Mouse (Mus musculus) small intestine, adult 2 months (tissue): ENCODE results near the gene Ext2. TPM values are rescaled to one million over a fixed set of nuclear protein-coding genes. Genes with fewer than 3 reads are reported as not detected.

Experiments used
- H3K27ac ChIP-seq: fragments of 200-500 bp; 2 replicates; pipeline ENCODE4 v1.5.1; 2012; ENCODE audit warnings: low read depth, low read length, control low read depth, inconsistent platforms; ENCODE audit not compliant: insufficient read depth
- H3K27me3 ChIP-seq: fragments of 200-500 bp; 2 replicates; pipeline ENCODE4 v1.6.1; 2012; ENCODE audit warnings: mild to moderate bottlenecking, moderate library complexity, low read length, inconsistent platforms; ENCODE audit not compliant: control insufficient read depth, insufficient read depth
- H3K36me3 ChIP-seq: fragments of 200-500 bp; 2 replicates; pipeline ENCODE4 v1.6.1; 2012; ENCODE audit warnings: mild to moderate bottlenecking, low read length, control low read depth, inconsistent platforms; ENCODE audit not compliant: control insufficient read depth, insufficient read depth
- H3K4me1 ChIP-seq: fragments of 200-500 bp; 2 replicates; pipeline ENCODE4 v1.6.1; 2012; ENCODE audit warnings: low read length, inconsistent platforms, mixed read lengths; ENCODE audit not compliant: control insufficient read depth, insufficient read depth, insufficient read length
- H3K4me3 ChIP-seq: fragments of 200-500 bp; 2 replicates; pipeline ENCODE4 v1.5.1; 2012; ENCODE audit warnings: low read depth, mild to moderate bottlenecking, control low read depth, inconsistent platforms, low read length, moderate library complexity
- CTCF ChIP-seq: fragments of 200-500 bp; IDR thresholded peaks from 2 replicates; pipeline ENCODE4 v1.5.1; 2012; ENCODE audit warnings: low read depth, mild to moderate bottlenecking, control low read depth, inconsistent platforms, low read length, moderate library complexity, mixed read lengths; ENCODE audit not compliant: insufficient replicate concordance, insufficient read length; ENCODE audit errors: extremely low read depth
- POLR2A ChIP-seq: fragments of 200-500 bp; IDR thresholded peaks from 2 replicates; pipeline ENCODE4 v1.6.1; 2012; ENCODE audit warnings: low read depth, mild to moderate bottlenecking, control low read depth, inconsistent platforms, low read length, moderate library complexity
- WGBS: fragments of 180-500 bp; shearing (Covaris S2); methylation state at CpG from one replicate; pipeline ENCODE4 v1.1.7; 2018; 5-methylcytosine and 5-hydroxymethylcytosine counted together
- polyA plus RNA-seq: library from polyadenylated mRNA; depleted of rRNA; stranded (reverse); fragments of >200 nt; gene quantifications from 2 replicates; pipeline ENCODE4 v1.2.3, GENCODE M21; 2012; rRNA removed

The Ext2 gene
- polyA plus RNA-seq = 15.7 and 28.6 TPM in 2 replicates

GRCm38 (mm10) chr2:93822045-93822749, at the start of gene Ext2:
TSS of gene Ext2 (minus strand) at chr2:93822568.
- H3K36me3 ChIP-seq = no peaks in the 10 kb centered on the region
- no peaks in the 10 kb centered on the region for H3K27me3 ChIP-seq
- WGBS = 27% methylated on average over 66 of the region's 66 CpGs
- peak; percentile 91 for TF ChIP-seq CTCF
- peak; percentile 52; the same call in 1 of the 2 replicates for TF ChIP-seq POLR2A
- H3K4me3 ChIP-seq = peak within 1 kb of the TSS; percentile 86
- no peak within 1 kb of the TSS for H3K27ac ChIP-seq
- H3K4me1 ChIP-seq = no peaks in the 10 kb centered on the region

GRCm38 (mm10) chr2:93871411-93871925, 49.1 kb upstream of the Ext2 start:
- Histone ChIP-seq H3K4me1 (no peaks in the 10 kb centered on the region; the same call in 1 of the 2 replicates), H3K27me3 (no peaks in the 10 kb centered on the region), H3K36me3 (no peaks in the 10 kb centered on the region), H3K27ac (no peak overlapping the region), H3K4me3 (no peak overlapping the region)
- WGBS = 89% methylated on average over 4 of the region's 4 CpGs
- TF ChIP-seq CTCF = no peak
- TF ChIP-seq POLR2A = no peak

GRCm38 (mm10) chr2:93870842-93871241, 48.5 kb upstream of the Ext2 start:
- no peak overlapping the region for H3K27ac ChIP-seq
- no peaks in the 10 kb centered on the region for H3K27me3 ChIP-seq
- 46% methylated on average over 4 of the region's 4 CpGs for WGBS

GRCm38 (mm10) chr2:93869107-93869600, 46.8 kb upstream of the Ext2 start, which contains the start of gene Accsl:
TSS of gene Accsl (minus strand) at chr2:93869157.
- Histone ChIP-seq H3K27me3 (no peaks in the 10 kb centered on the region), H3K4me3 (no peak within 1 kb of the TSS), H3K27ac (no peak within 1 kb of the TSS), H3K36me3 (no peaks in the 10 kb centered on the region), H3K4me1 (no peaks in the 10 kb centered on the region)
- WGBS = 56% methylated on average over 7 of the region's 7 CpGs
- no peak for TF ChIP-seq CTCF
- TF ChIP-seq POLR2A = no peak

More at GRCm38 (mm10) chr2:93870842-93871241, 48.5 kb upstream of the Ext2 start:
- no peaks in the 10 kb centered on the region for H3K4me1 ChIP-seq
- H3K4me3 ChIP-seq = no peak overlapping the region
- no peaks in the 10 kb centered on the region for H3K36me3 ChIP-seq
- TF ChIP-seq POLR2A (no peak), CTCF (peak; percentile 55; the same call in 1 of the 2 replicates)

GRCm38 (mm10) chr2:93868566-93868965, 46.2 kb upstream of the Ext2 start:
- H3K36me3 ChIP-seq = no peaks in the 10 kb centered on the region
- no peak overlapping the region for H3K4me3 ChIP-seq
- H3K27ac ChIP-seq = no peak overlapping the region
- WGBS = 85% methylated on average over 11 of the region's 11 CpGs
- H3K27me3 ChIP-seq = no peaks in the 10 kb centered on the region
- TF ChIP-seq POLR2A (no peak), CTCF (no peak)
- H3K4me1 ChIP-seq = no peaks in the 10 kb centered on the region

GRCm38 (mm10) chr2:93863229-93863628, 40.9 kb upstream of the Ext2 start:
- no peaks in the 10 kb centered on the region for H3K36me3 ChIP-seq
- TF ChIP-seq CTCF (no peak), POLR2A (no peak)
- no peaks in the 10 kb centered on the region for H3K27me3 ChIP-seq
- H3K27ac ChIP-seq = no peak overlapping the region
- H3K4me1 ChIP-seq = no peaks in the 10 kb centered on the region
- WGBS = 77% methylated on average over 4 of the region's 4 CpGs
- H3K4me3 ChIP-seq = no peak overlapping the region

GRCm38 (mm10) chr2:93858845-93859244, 36.5 kb upstream of the Ext2 start:
- H3K4me1 ChIP-seq = no peaks in the 10 kb centered on the region
- TF ChIP-seq POLR2A (no peak), CTCF (no peak)
- no peak overlapping the region for H3K27ac ChIP-seq
- no peak overlapping the region for H3K4me3 ChIP-seq
- no peaks in the 10 kb centered on the region for H3K27me3 ChIP-seq
- no peaks in the 10 kb centered on the region for H3K36me3 ChIP-seq
- 59% methylated on average over 12 of the region's 12 CpGs for WGBS

GRCm38 (mm10) chr2:93851303-93851702, 28.9 kb upstream of the Ext2 start:
- no peak overlapping the region for H3K4me3 ChIP-seq
- H3K36me3 ChIP-seq = no peaks in the 10 kb centered on the region
- no peak overlapping the region for H3K27ac ChIP-seq
- no peak for TF ChIP-seq CTCF
- TF ChIP-seq POLR2A = no peak
- 88% methylated on average over 1 of the region's 1 CpGs for WGBS
- H3K27me3 ChIP-seq = no peaks in the 10 kb centered on the region
- peaks cover 3% of the 10 kb centered on the region; the same call in 1 of the 2 replicates for H3K4me1 ChIP-seq
